Mouse (Mus musculus): ENCODE data around the gene Kif26a. TPM values are rescaled to one million over a fixed set of nuclear protein-coding genes. Genes with fewer than 3 reads are reported as not detected.
A peak's percentile ranks its signal among the peaks of the same experiment; 100 is the strongest.

Gene Kif26a
- polyA plus RNA-seq, 1 experiment from 2014 or later = 0.89 TPM

DNA sequence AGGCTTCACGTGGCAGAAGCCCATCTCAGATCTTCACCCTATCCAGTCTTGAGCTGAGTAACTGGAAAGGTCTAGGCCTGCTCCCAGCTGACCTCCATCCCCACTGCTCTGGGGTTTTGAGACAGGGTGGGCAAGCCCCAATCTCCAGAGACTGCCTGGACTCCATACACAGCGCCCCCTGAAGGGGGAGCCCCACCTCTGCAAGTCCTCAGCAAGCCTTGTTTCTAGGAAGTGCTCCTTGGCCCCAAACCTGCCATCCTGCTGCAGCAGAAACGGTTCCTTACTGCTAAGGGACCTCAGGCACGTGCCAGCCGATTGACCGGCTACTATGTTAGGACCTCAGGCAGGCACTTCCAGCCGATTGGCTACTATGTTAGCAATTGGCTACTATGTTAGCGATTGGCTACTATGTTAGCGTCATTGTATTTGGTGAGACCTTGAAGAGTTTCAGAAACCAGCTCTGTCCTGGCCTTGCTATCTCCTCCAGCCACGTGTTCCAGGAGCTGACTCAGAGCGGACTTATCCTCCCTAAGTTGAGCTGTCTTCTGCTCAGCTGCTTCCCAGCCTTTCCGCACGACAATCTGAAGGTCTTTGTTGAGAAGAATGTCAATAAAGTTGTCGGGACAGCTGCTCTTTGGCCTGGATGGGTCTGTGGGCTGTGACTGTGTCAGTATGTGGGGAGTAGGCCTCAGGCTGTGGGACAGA is 18.9 kb upstream of the Kif26a start:
- Histone ChIP-seq H3K36me3 (ENCODE audit: control insufficient read depth, insufficient read depth) (no peaks in the 10 kb centered on the region), H3K4me3 (ENCODE audit: low read depth, low read length) (no peak overlapping the region), H3K4me1 (replicated peaks; ENCODE audit: control insufficient read depth, insufficient read depth, low read length) (peaks cover 17% of the 10 kb centered on the region; the same call in 1 of the 2 replicates), H3K4me2 (replicated peaks; ENCODE audit: low read depth) (no peak overlapping the region), H3K27ac (ENCODE audit: low read depth, low read length) (peak overlapping the region; percentile 78), H3K9ac (ENCODE audit: low read depth, low read length) (no peak overlapping the region), H3K9me3 (ENCODE audit: control insufficient read depth) (no peaks in the 10 kb centered on the region), H3K27me3 (replicated peaks; ENCODE audit: control insufficient read depth, insufficient read depth, low read length) (no peaks in the 10 kb centered on the region)
- no peak for ATAC-seq
- peak; percentile 62 for TF ChIP-seq CTCF (IDR thresholded peaks at IDR 0.05; ENCODE audit: low read depth)
- 50% methylated on average over 14 of the region's 14 CpGs for WGBS

DNA sequence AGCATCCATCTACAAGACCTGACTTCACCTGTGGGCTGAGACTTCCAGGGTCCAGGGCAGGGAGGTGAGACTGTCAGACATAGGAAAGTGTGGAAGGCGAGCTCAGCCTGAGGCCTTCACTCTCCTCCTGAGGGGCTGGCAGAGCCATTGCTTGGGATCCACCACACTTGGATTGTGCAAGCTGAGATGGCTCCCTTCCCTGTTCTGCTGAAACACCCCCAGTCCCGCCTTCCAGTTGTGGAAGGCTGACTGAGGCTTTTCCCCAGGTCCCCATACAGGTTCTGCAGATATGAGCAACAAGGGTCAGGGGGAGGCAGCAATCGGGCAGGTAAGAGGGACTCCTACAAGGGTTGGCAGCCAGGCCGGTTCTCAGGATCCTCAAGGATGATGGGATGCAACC is 17.5 kb upstream of the Kif26a start:
- H3K4me3 ChIP-seq (ENCODE audit: low read depth, low read length) = no peak overlapping the region
- H3K4me1 ChIP-seq (replicated peaks; ENCODE audit: control insufficient read depth, insufficient read depth, low read length) = peaks cover 19% of the 10 kb centered on the region; the same call in 1 of the 2 replicates
- H3K27ac ChIP-seq (ENCODE audit: low read depth, low read length) = peak overlapping the region; percentile 95
- H3K9ac ChIP-seq (ENCODE audit: low read depth, low read length) = no peak overlapping the region
- no peaks in the 10 kb centered on the region for H3K9me3 ChIP-seq (ENCODE audit: control insufficient read depth)
- H3K4me2 ChIP-seq (replicated peaks; ENCODE audit: low read depth) = no peak overlapping the region
- WGBS = 79% methylated on average over 4 of the region's 4 CpGs
- no peaks in the 10 kb centered on the region for H3K36me3 ChIP-seq (ENCODE audit: control insufficient read depth, insufficient read depth)
- TF ChIP-seq CTCF (IDR thresholded peaks at IDR 0.05; ENCODE audit: low read depth) = no peak
- ATAC-seq = no peak
- H3K27me3 ChIP-seq (replicated peaks; ENCODE audit: control insufficient read depth, insufficient read depth, low read length) = no peaks in the 10 kb centered on the region

DNA sequence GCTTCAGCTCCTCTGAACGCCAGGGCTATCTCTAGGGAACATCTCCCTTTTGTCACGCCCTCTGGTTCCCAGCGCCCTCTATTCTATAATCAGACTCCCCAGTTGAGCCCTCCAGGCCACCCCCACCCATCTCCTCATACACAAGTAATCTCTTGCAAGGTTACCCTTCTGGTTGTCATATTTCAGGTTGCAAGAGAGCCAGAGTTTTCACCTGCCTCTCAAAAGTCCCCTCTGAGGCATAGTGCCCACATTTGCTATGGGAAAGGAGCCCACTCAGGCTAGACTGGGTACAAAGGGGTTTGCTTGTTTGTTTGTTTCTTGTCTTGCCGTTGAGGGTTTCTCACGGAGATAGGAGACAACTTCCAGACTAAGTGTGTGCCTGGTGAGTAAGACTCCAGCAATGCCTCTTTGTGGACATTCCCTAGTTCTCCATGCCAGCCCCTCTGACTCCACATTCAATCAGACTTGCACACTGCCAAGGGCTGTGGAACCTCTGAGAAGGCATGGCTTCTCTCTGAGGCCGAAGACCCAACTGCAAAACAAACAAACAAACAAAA is 16.6 kb upstream of the Kif26a start:
- TF ChIP-seq CTCF (IDR thresholded peaks at IDR 0.05; ENCODE audit: low read depth) = no peak
- peak overlapping the region; percentile 31; the same call in 1 of the 2 replicates for H3K9ac ChIP-seq (ENCODE audit: low read depth, low read length)
- WGBS = 43% methylated on average over 6 of the region's 6 CpGs
- H3K27me3 ChIP-seq (replicated peaks; ENCODE audit: control insufficient read depth, insufficient read depth, low read length) = no peaks in the 10 kb centered on the region
- H3K4me3 ChIP-seq (ENCODE audit: low read depth, low read length) = no peak overlapping the region
- H3K36me3 ChIP-seq (ENCODE audit: control insufficient read depth, insufficient read depth) = no peaks in the 10 kb centered on the region
- peak overlapping the region; percentile 95 for H3K27ac ChIP-seq (ENCODE audit: low read depth, low read length)
- H3K4me1 ChIP-seq (replicated peaks; ENCODE audit: control insufficient read depth, insufficient read depth, low read length) = peaks cover 19% of the 10 kb centered on the region; the same call in 1 of the 2 replicates
- no peaks in the 10 kb centered on the region for H3K9me3 ChIP-seq (ENCODE audit: control insufficient read depth)
- no peak for ATAC-seq
- H3K4me2 ChIP-seq (replicated peaks; ENCODE audit: low read depth) = peak overlapping the region; percentile 86

DNA sequence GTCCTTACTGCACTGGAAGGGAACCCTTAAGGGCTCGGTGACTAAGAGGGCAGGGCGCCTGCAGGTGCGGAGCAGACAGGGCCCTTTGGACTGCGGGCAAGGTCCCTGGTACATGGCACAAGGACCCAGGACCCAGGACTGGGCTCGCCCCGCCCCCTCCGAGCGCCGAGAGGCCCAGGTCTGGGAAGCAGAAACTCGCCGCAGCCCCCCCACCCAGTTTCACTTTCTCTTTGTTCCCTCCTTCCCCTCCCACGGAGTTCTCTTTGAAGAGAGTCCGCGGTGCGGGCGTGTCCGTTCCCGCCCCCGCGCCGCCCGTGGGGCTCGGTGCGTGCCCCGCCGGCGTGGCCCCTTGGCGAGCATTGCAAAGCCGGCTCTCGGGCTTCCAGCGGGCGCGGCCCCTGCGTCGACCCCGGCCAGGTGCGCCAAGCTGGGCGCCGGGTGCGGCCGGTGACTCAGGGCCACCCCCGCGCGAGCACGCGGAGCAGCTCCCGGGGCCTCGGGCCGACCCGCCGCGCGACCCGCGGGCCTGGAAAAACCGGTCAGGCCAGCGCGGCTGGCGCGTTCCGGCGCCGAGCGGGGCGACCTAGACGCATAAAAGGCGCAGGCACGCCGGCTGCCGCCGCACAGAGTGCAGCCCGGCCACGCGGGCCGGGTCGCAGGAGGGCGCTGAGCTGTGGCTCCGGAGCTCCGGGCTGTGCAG is 15.7 kb upstream of the Kif26a start:
- Histone ChIP-seq H3K9ac (ENCODE audit: low read depth, low read length) (peak overlapping the region; percentile 81), H3K4me3 (ENCODE audit: low read depth, low read length) (peak overlapping the region; percentile 64), H3K9me3 (ENCODE audit: control insufficient read depth) (no peaks in the 10 kb centered on the region), H3K4me2 (replicated peaks; ENCODE audit: low read depth) (peak overlapping the region; percentile 86), H3K4me1 (replicated peaks; ENCODE audit: control insufficient read depth, insufficient read depth, low read length) (peaks cover 19% of the 10 kb centered on the region; the same call in 1 of the 2 replicates), H3K36me3 (ENCODE audit: control insufficient read depth, insufficient read depth) (no peaks in the 10 kb centered on the region), H3K27ac (ENCODE audit: low read depth, low read length) (peak overlapping the region; percentile 95), H3K27me3 (replicated peaks; ENCODE audit: control insufficient read depth, insufficient read depth, low read length) (no peaks in the 10 kb centered on the region)
- TF ChIP-seq CTCF (IDR thresholded peaks at IDR 0.05; ENCODE audit: low read depth) = no peak
- peak; percentile 85 for ATAC-seq
- under 1% methylated on average over 71 of the region's 79 CpGs for WGBS

- peak; percentile 19 for ATAC-seq
- Histone ChIP-seq H3K27ac (ENCODE audit: low read depth, low read length) (peak overlapping the region; percentile 95), H3K36me3 (ENCODE audit: control insufficient read depth, insufficient read depth) (no peaks in the 10 kb centered on the region), H3K27me3 (replicated peaks; ENCODE audit: control insufficient read depth, insufficient read depth, low read length) (no peaks in the 10 kb centered on the region), H3K4me1 (replicated peaks; ENCODE audit: control insufficient read depth, insufficient read depth, low read length) (peaks cover 19% of the 10 kb centered on the region; the same call in 1 of the 2 replicates), H3K9me3 (ENCODE audit: control insufficient read depth) (no peaks in the 10 kb centered on the region), H3K4me2 (replicated peaks; ENCODE audit: low read depth) (peak overlapping the region; percentile 86), H3K4me3 (ENCODE audit: low read depth, low read length) (peak overlapping the region; percentile 64), H3K9ac (ENCODE audit: low read depth, low read length) (peak overlapping the region; percentile 81)
- no peak for TF ChIP-seq CTCF (IDR thresholded peaks at IDR 0.05; ENCODE audit: low read depth)
- 6% methylated on average over 30 of the region's 32 CpGs for WGBS
Observed at GRCm38 (mm10) chr12:112130957-112131356, 15.1 kb upstream of the Kif26a start.

GRCm38 (mm10) chr12:112140231-112140630 is 5.8 kb upstream of the Kif26a start:
- Histone ChIP-seq H3K9ac (ENCODE audit: low read depth, low read length) (no peak overlapping the region), H3K4me1 (replicated peaks; ENCODE audit: control insufficient read depth, insufficient read depth, low read length) (no peaks in the 10 kb centered on the region; the same call in 1 of the 2 replicates), H3K27me3 (replicated peaks; ENCODE audit: control insufficient read depth, insufficient read depth, low read length) (peaks cover 43% of the 10 kb centered on the region), H3K4me2 (replicated peaks; ENCODE audit: low read depth) (no peak overlapping the region), H3K9me3 (ENCODE audit: control insufficient read depth) (no peaks in the 10 kb centered on the region), H3K27ac (ENCODE audit: low read depth, low read length) (no peak overlapping the region), H3K36me3 (ENCODE audit: control insufficient read depth, insufficient read depth) (no peaks in the 10 kb centered on the region), H3K4me3 (ENCODE audit: low read depth, low read length) (no peak overlapping the region)
- peak; percentile 98 for TF ChIP-seq CTCF (IDR thresholded peaks at IDR 0.05; ENCODE audit: low read depth)
- no peak for ATAC-seq
- WGBS = 1% methylated on average over 5 of the region's 5 CpGs

Data from intestine, postnatal 0 days (tissue).